Comparison of ENCODE assay signal across 8 mouse cellular contexts in genomic region chr10:8968276-8968923, GRCm38 (mm10).
A peak's percentile ranks its signal among the peaks of the same experiment; 100 is the strongest.
DNase-seq lines count a peak whose midpoint lies in the region; ATAC-seq lines count a peak whose summit lies in the region.

No protein-coding gene starts in this region.

- no peak overlapping the region for H3K4me3 ChIP-seq in heart, embryonic 10.5 days
- H3K4me3 ChIP-seq in midbrain, embryonic 10.5 days: no peak overlapping the region

- no peaks in the 10 kb centered on the region for H3K27me3 ChIP-seq in heart, embryonic 10.5 days (ENCODE audit: insufficient read depth, poor library complexity, severe bottlenecking)
- no peaks in the 10 kb centered on the region for H3K27me3 ChIP-seq in midbrain, embryonic 10.5 days (ENCODE audit: low read depth, poor library complexity, severe bottlenecking)

- H3K36me3 ChIP-seq in heart, embryonic 10.5 days: no peaks in the 10 kb centered on the region
- H3K36me3 ChIP-seq in midbrain, embryonic 10.5 days: no peaks in the 10 kb centered on the region

- no peaks in the 10 kb centered on the region for H3K9me3 ChIP-seq in heart, embryonic 10.5 days
- H3K9me3 ChIP-seq in midbrain, embryonic 10.5 days (replicated peaks): no peaks in the 10 kb centered on the region

- no peak for ATAC-seq in granulocyte monocyte progenitor cell, adult 5-6 weeks (replicated peaks; ENCODE audit: poor library complexity, severe bottlenecking)
- ATAC-seq in activated CD4-positive, CD25-positive, alpha-beta regulatory T cell, adult 4 months: no peak
- no peak for ATAC-seq in cerebellum, adult (ENCODE audit: insufficient number of reproducible peaks, low FRiP score, low TSS enrichment)

- DNase-seq in right cerebral cortex, postnatal 10 days (ENCODE audit: low spot score in 2 of 2): peak; percentile 30 to 48
- no peak for DNase-seq in right cerebral cortex, postnatal 4 days
- DNase-seq in heart, embryonic 10.5 days (ENCODE audit: low spot score): no peak
- peak; percentile 55 for DNase-seq in kidney, adult 9 months
- peak; percentile 23 for DNase-seq in midbrain, embryonic 10.5 days (ENCODE audit: low spot score)

- H3K4me1 ChIP-seq in heart, embryonic 10.5 days: peaks cover 24% of the 10 kb centered on the region
- H3K4me1 ChIP-seq in midbrain, embryonic 10.5 days: peaks cover 11% of the 10 kb centered on the region

- 27% methylated on average over 8 of the region's 8 CpGs for WGBS in heart, embryonic 10.5 days
- 63% methylated on average over 8 of the region's 8 CpGs for WGBS in midbrain, embryonic 10.5 days

- H3K27ac ChIP-seq in heart, embryonic 10.5 days: peak overlapping the region; percentile 78
- 0 out of 2 replicates have a peak overlapping the region, but pooled peaks have one; percentile 47 for H3K27ac ChIP-seq in midbrain, embryonic 10.5 days (replicated peaks)

Comparison
In these comparisons a context has a peak if more than half of its experiments do, and no peak if none do; other contexts are left out.
1. DNase-seq: peak in right cerebral cortex, postnatal 10 days (2 of 2), kidney, adult 9 months (single experiment) and midbrain, embryonic 10.5 days (single experiment); none in right cerebral cortex, postnatal 4 days (single experiment) and heart, embryonic 10.5 days (single experiment).